Mouse (Mus musculus): ENCODE measurements around the gene Phb2. TPM values are rescaled to one million over a fixed set of nuclear protein-coding genes. Genes with fewer than 3 reads are reported as not detected.

Gene Phb2
- polyA plus RNA-seq, 1 experiment from 2014 or later, result 259 TPM

DNA sequence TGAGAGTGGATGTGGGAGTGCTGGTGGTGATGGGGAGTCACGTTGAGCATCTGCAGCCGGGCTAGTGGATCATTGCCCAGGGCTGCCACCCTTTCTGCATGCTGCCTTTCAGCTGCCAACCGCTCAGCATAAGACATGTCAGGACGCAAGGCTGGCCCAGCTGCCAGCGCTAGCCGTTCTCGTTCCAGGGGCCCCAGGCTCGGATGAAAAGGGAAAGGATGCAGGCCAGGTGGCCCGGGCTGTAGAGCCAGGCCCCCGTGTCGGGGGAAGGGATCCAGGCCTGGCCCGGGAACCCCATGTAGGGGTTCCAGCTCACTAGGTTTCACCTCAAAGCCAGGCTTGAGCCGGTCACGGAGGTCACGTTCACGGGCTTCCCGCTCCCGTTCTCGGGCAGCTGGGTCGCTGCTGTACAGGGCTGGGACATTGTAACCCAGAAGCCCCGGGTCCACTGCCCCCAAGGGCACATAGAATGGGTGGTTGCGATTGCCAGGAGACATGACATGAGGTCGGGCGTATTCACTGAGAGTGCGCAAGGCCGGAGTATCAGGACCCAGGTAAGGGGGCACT, 32.7 kb downstream of the Phb2 start:
- peaks cover 38% of the 10 kb centered on the region for H3K4me1 ChIP-seq (replicated peaks)
- H3K9ac ChIP-seq, result peak overlapping the region; percentile 84
- 67% methylated on average over 26 of the region's 26 CpGs for WGBS
- H3K36me3 ChIP-seq, result peaks cover 60% of the 10 kb centered on the region
- ATAC-seq (ENCODE audit: low read depth), result no peak; the same call in 1 of the 2 replicates
- H3K4me3 ChIP-seq, result peak overlapping the region; percentile 51
- H3K27me3 ChIP-seq, result no peaks in the 10 kb centered on the region
- no peaks in the 10 kb centered on the region for H3K9me3 ChIP-seq
- H3K4me2 ChIP-seq, result peak overlapping the region; percentile 92
- H3K27ac ChIP-seq (replicated peaks), result peak overlapping the region; percentile 95

DNA sequence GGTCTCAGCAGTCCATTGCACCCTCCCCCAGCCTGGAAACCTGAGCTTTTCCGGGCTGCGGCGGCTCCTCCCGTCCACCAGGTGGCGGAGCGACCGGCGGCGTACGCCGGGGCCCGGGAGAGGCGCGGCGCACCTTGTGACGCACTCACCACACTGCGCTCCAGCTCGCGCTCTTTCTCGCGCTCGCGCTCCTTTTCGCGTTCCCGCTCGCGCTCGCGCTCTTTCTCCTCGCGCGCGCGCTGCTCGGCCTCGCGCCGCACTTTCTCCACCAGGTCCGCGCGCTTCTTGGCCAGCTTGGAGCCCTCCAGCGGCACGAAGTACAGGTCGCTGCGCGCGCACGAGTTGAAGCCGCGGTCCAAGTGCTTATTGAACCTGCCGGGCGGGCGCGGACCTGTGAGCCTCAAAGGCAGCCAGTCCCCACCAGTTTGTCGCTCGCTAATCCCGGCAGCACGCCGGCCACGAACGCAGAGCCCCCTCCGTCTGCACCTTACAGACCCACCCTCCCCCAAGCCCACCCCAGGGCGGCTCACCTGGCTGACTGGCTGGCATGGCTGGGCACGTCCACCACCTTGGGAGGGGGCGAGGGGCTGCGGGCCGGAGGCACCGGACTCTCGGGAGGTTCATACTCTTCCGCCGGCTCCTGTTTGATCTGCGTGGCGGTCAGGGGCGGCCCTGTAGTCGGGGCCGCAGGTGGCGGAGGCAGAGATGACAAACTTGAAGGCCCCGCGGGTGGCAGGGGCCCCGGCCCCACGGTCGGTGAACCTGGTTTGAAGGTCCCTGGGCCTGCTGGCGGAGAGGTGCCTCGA, 33.6 kb downstream of the Phb2 start:
- peak overlapping the region; percentile 51 for H3K4me3 ChIP-seq
- peak overlapping the region; percentile 92 for H3K4me2 ChIP-seq
- no peaks in the 10 kb centered on the region for H3K9me3 ChIP-seq
- peaks cover 60% of the 10 kb centered on the region for H3K36me3 ChIP-seq
- ATAC-seq (ENCODE audit: low read depth), result peak; percentile 81
- peak overlapping the region; percentile 84 for H3K9ac ChIP-seq
- peaks cover 33% of the 10 kb centered on the region for H3K4me1 ChIP-seq (replicated peaks)
- peak overlapping the region; percentile 95 for H3K27ac ChIP-seq (replicated peaks)
- H3K27me3 ChIP-seq, result no peaks in the 10 kb centered on the region
- under 1% methylated on average over 84 of the region's 85 CpGs for WGBS

GRCm38 (mm10) chr6:124746296-124746605, 34.1 kb downstream of the Phb2 start:
- peak overlapping the region; percentile 92 for H3K4me2 ChIP-seq
- peaks cover 60% of the 10 kb centered on the region for H3K36me3 ChIP-seq
- ATAC-seq (ENCODE audit: low read depth), result peak; percentile 19

GRCm38 (mm10) chr6:124746654-124747632, 34.8 kb downstream of the Phb2 start:
- peak overlapping the region; percentile 95 for H3K27ac ChIP-seq (replicated peaks)
- peaks cover 60% of the 10 kb centered on the region for H3K36me3 ChIP-seq
- no peaks in the 10 kb centered on the region for H3K9me3 ChIP-seq
- H3K9ac ChIP-seq, result peak overlapping the region; percentile 84
- peaks cover 29% of the 10 kb centered on the region for H3K4me1 ChIP-seq (replicated peaks)
- peak overlapping the region; percentile 51; the same call in 1 of the 2 replicates for H3K4me3 ChIP-seq
- H3K27me3 ChIP-seq, result no peaks in the 10 kb centered on the region
- peak; percentile 4; the same call in 1 of the 2 replicates for ATAC-seq (ENCODE audit: low read depth)
- 83% methylated on average over 7 of the region's 7 CpGs for WGBS
- H3K4me2 ChIP-seq, result peak overlapping the region; percentile 92

More at GRCm38 (mm10) chr6:124746296-124746605, 34.1 kb downstream of the Phb2 start:
- peaks cover 33% of the 10 kb centered on the region for H3K4me1 ChIP-seq (replicated peaks)
- peak overlapping the region; percentile 51 for H3K4me3 ChIP-seq
- H3K9me3 ChIP-seq, result no peaks in the 10 kb centered on the region
- 10% methylated on average over 8 of the region's 8 CpGs for WGBS
- H3K27me3 ChIP-seq, result no peaks in the 10 kb centered on the region
- peak overlapping the region; percentile 95 for H3K27ac ChIP-seq (replicated peaks)
- peak overlapping the region; percentile 84 for H3K9ac ChIP-seq

- H3K4me1 ChIP-seq (replicated peaks), result peaks cover 54% of the 10 kb centered on the region
- peaks cover 33% of the 10 kb centered on the region for H3K36me3 ChIP-seq
Observed at GRCm38 (mm10) chr6:124750405-124750804, 38.3 kb downstream of the Phb2 start.

GRCm38 (mm10) chr6:124753861-124754260, 41.7 kb downstream of the Phb2 start:
- H3K9me3 ChIP-seq, result no peaks in the 10 kb centered on the region
- no peak overlapping the region for H3K4me3 ChIP-seq
- H3K27ac ChIP-seq (replicated peaks), result no peak overlapping the region
- peaks cover 9% of the 10 kb centered on the region for H3K36me3 ChIP-seq
- H3K4me2 ChIP-seq, result peak overlapping the region; percentile 90; the same call in 1 of the 2 replicates
- no peak overlapping the region for H3K9ac ChIP-seq
- 89% methylated on average over 2 of the region's 2 CpGs for WGBS
- ATAC-seq (ENCODE audit: low read depth), result no peak
- peaks cover 59% of the 10 kb centered on the region for H3K4me1 ChIP-seq (replicated peaks)
- H3K27me3 ChIP-seq, result no peaks in the 10 kb centered on the region

More at GRCm38 (mm10) chr6:124750405-124750804, 38.3 kb downstream of the Phb2 start:
- Histone ChIP-seq H3K27me3 (no peaks in the 10 kb centered on the region), H3K27ac (replicated peaks) (no peak overlapping the region), H3K9ac (no peak overlapping the region), H3K4me2 (no peak overlapping the region), H3K9me3 (no peaks in the 10 kb centered on the region), H3K4me3 (no peak overlapping the region)
- 88% methylated on average over 8 of the region's 8 CpGs for WGBS
- ATAC-seq (ENCODE audit: low read depth), result no peak

GRCm38 (mm10) chr6:124755306-124755705, 43.2 kb downstream of the Phb2 start:
- H3K36me3 ChIP-seq, result no peaks in the 10 kb centered on the region

DNA sequence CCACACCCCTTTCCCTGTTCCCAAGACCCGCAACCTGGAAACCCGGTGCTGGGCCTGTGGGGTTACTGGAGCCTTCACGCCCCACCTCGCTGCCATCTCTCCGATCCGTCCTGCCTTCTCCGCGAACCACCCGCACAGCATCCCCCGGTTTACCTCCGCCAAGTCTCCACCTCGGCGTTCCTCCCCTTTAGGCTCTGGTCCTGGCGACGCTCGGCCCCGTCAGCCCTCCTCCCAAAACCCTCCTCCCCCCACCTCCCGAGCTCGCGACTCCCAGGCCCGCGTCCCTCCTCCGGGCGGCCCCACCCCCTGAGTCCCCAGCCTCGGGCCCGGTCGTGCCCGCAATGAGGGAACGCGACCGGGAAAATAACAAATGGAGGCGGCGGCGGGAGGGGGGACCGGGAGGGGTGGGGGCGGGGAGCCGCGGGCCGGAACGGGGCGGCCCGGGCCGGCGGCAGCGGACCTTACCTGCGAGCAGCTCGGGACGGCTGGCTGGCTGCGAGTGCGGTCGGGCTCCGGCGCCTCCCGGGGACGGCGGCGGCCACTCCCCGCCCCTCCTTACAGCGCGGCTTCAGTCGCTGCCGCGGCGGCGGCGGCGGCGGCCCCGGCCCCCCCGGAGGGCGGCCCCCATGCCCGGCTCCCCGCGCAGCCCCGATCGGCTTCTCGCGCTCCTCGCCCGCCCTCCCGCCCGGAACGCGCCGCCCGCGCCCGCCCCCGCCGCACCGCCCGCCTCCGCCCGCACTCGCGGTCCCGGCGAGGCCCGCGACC, 43.9 kb downstream of the Phb2 start, which contains the start of the genes Gm45234 and Atn1:
Gene Gm45234 (minus strand): TSS at position 191 of the 765 bp plus-strand sequence.
Gene Atn1 (minus strand): TSS at position 694 of the 765 bp plus-strand sequence.
- Histone ChIP-seq H3K9me3 (no peaks in the 10 kb centered on the region), H3K9ac (peak within 1 kb of the TSS; percentile 98), H3K27ac (replicated peaks) (peak within 1 kb of the TSS; percentile 99), H3K4me2 (peak within 1 kb of the TSS; percentile 90), H3K27me3 (peaks cover 4% of the 10 kb centered on the region; the same call in 1 of the 2 replicates), H3K4me1 (replicated peaks) (peaks cover 62% of the 10 kb centered on the region), H3K4me3 (peak within 1 kb of the TSS; percentile 80), H3K36me3 (no peaks in the 10 kb centered on the region)
- under 1% methylated on average over 84 of the region's 100 CpGs for WGBS
- peak; percentile 47 for ATAC-seq (ENCODE audit: low read depth)

More at GRCm38 (mm10) chr6:124755306-124755705, 43.2 kb downstream of the Phb2 start:
- H3K27me3 ChIP-seq, result no peaks in the 10 kb centered on the region
- peaks cover 62% of the 10 kb centered on the region for H3K4me1 ChIP-seq (replicated peaks)
- peak overlapping the region; percentile 80 for H3K4me3 ChIP-seq
- no peaks in the 10 kb centered on the region for H3K9me3 ChIP-seq
- peak overlapping the region; percentile 99 for H3K27ac ChIP-seq (replicated peaks)
- H3K4me2 ChIP-seq, result peak overlapping the region; percentile 90
- ATAC-seq (ENCODE audit: low read depth), result no peak
- H3K9ac ChIP-seq, result peak overlapping the region; percentile 98
- 4% methylated on average over 3 of the region's 3 CpGs for WGBS

GRCm38 (mm10) chr6:124756652-124757350, 44.7 kb downstream of the Phb2 start:
- Histone ChIP-seq H3K4me3 (peak overlapping the region; percentile 80), H3K4me1 (replicated peaks) (peaks cover 62% of the 10 kb centered on the region), H3K4me2 (peak overlapping the region; percentile 90), H3K27ac (replicated peaks) (peak overlapping the region; percentile 99), H3K27me3 (peaks cover 7% of the 10 kb centered on the region; the same call in 1 of the 2 replicates), H3K9me3 (no peaks in the 10 kb centered on the region), H3K9ac (peak overlapping the region; percentile 98), H3K36me3 (no peaks in the 10 kb centered on the region)
- 1% methylated on average over 51 of the region's 54 CpGs for WGBS
- ATAC-seq (ENCODE audit: low read depth), result peak; percentile 76

- 7% methylated on average over 5 of the region's 5 CpGs for WGBS
- H3K4me1 ChIP-seq (replicated peaks), result peaks cover 56% of the 10 kb centered on the region
- ATAC-seq (ENCODE audit: low read depth), result no peak
Observed at GRCm38 (mm10) chr6:124757351-124757880, 45.3 kb downstream of the Phb2 start.

More at GRCm38 (mm10) chr6:124757351-124757880, 45.3 kb downstream of the Phb2 start:
- Histone ChIP-seq H3K36me3 (no peaks in the 10 kb centered on the region), H3K4me2 (peak overlapping the region; percentile 90), H3K27me3 (peaks cover 7% of the 10 kb centered on the region; the same call in 1 of the 2 replicates), H3K27ac (replicated peaks) (peak overlapping the region; percentile 99), H3K9ac (peak overlapping the region; percentile 98), H3K9me3 (no peaks in the 10 kb centered on the region), H3K4me3 (peak overlapping the region; percentile 80)

Data from neural tube, embryonic 13.5 days (tissue).